Mouse (Mus musculus) kidney, embryonic 14.5 days (tissue): Measurements from ENCODE around the gene Toe1. TPM values are rescaled to one million over a fixed set of nuclear protein-coding genes. Genes with fewer than 3 reads are reported as not detected.

Experiments
- ATAC-seq: fragments of 200-750 bp; cut with Nextera tagmentation; 2 replicates; pipeline ENCODE4 v1.8.0; 2017; ENCODE audit warnings: moderate number of reproducible peaks, mild to moderate bottlenecking, moderate TSS enrichment, moderate library complexity; ENCODE audit not compliant: low FRiP score, low TSS enrichment
- H3K27ac ChIP-seq: fragments of 300-500 bp; sonication (generic); 2 replicates; pipeline ENCODE4 v1.5.1; 2014; ENCODE audit warnings: low read depth, mild to moderate bottlenecking, low read length, moderate library complexity, mixed read lengths
- H3K27me3 ChIP-seq: fragments of 300-500 bp; sonication (generic); 2 replicates; pipeline ENCODE4 v1.6.1; 2014; ENCODE audit warnings: mild to moderate bottlenecking, low read length; ENCODE audit not compliant: control insufficient read depth, insufficient read depth
- H3K36me3 ChIP-seq: fragments of 300-500 bp; sonication (generic); 2 replicates; pipeline ENCODE4 v1.6.1; 2014; ENCODE audit warnings: low read length, mixed read lengths; ENCODE audit not compliant: control insufficient read depth, insufficient read depth
- H3K4me1 ChIP-seq: fragments of 300-500 bp; sonication (generic); 2 replicates; pipeline ENCODE4 v1.6.1; 2014; ENCODE audit warnings: low read length, mixed read lengths; ENCODE audit not compliant: control insufficient read depth, insufficient read depth
- H3K4me2 ChIP-seq: fragments of 300-500 bp; sonication (generic); replicated peaks from 2 replicates; pipeline ENCODE4 v1.6.1; 2014; ENCODE audit warnings: low read depth, mild to moderate bottlenecking, low read length
- H3K4me3 ChIP-seq: fragments of 300-500 bp; sonication (generic); 2 replicates; pipeline ENCODE4 v1.5.1; 2014; ENCODE audit warnings: mild to moderate bottlenecking, low read length
- H3K9ac ChIP-seq: fragments of 300-500 bp; sonication (generic); 2 replicates; pipeline ENCODE4 v1.6.1; 2014; ENCODE audit warnings: low read depth, mild to moderate bottlenecking, low read length, moderate library complexity
- H3K9me3 ChIP-seq: fragments of 300-500 bp; sonication (generic); 2 replicates; pipeline ENCODE4 v1.6.1; 2016; ENCODE audit warnings: low read length; ENCODE audit not compliant: control insufficient read depth
- WGBS: fragments of 180-500 bp; shearing (Covaris S2); extraction: QIAGEN DNeasy Blood & Tissue Kit; methylation state at CpG from one replicate; pipeline ENCODE4 v1.1.7; 2014; 5-methylcytosine and 5-hydroxymethylcytosine counted together
- polyA plus RNA-seq: library from polyadenylated mRNA; unstranded; fragments of >200 nt; fragmentation: Nextera tagmentation; extraction: Ambion mirVana; gene quantifications from 2 replicates; pipeline ENCODE4 v1.2.1, GENCODE M21; 2014

Gene Toe1
- polyA plus RNA-seq, 1 experiment from 2014 or later: 42.5 TPM

DNA sequence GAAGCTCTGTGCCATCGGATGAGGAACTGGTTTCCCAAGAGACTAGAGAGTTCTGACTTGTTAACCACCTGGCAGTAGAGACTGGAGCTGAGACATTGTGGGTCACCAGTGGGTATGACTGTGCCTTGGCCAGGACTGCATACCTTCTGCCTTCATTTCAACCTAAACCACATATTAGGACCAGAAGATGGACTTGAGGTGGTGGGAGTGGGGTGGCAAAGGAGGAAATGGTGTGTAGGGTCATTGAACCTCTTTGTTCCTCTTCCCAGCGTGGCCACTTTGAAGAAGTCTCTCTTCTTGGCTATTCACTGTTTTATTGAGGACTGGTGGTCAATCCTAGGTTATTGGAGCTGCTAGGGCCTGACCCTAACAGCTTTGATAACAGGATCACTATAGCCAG, 26.1 kb downstream of the Toe1 start:
- H3K27ac ChIP-seq: no peak overlapping the region
- no peaks in the 10 kb centered on the region for H3K9me3 ChIP-seq
- H3K4me2 ChIP-seq: no peak overlapping the region
- H3K27me3 ChIP-seq: no peaks in the 10 kb centered on the region
- ATAC-seq: no peak
- H3K36me3 ChIP-seq: no peaks in the 10 kb centered on the region
- no peak overlapping the region for H3K9ac ChIP-seq
- no peaks in the 10 kb centered on the region for H3K4me1 ChIP-seq
- 21% methylated on average over 2 of the region's 2 CpGs for WGBS
- no peak overlapping the region for H3K4me3 ChIP-seq

GRCm38 (mm10) chr4:116780541-116780940, 26.9 kb downstream of the Toe1 start:
- H3K9me3 ChIP-seq: no peaks in the 10 kb centered on the region
- H3K4me3 ChIP-seq: no peak overlapping the region
- H3K9ac ChIP-seq: no peak overlapping the region
- no peak overlapping the region for H3K27ac ChIP-seq
- ATAC-seq: no peak
- no peak overlapping the region for H3K4me2 ChIP-seq
- 66% methylated on average over 2 of the region's 2 CpGs for WGBS
- H3K27me3 ChIP-seq: no peaks in the 10 kb centered on the region
- H3K4me1 ChIP-seq: no peaks in the 10 kb centered on the region
- H3K36me3 ChIP-seq: no peaks in the 10 kb centered on the region

GRCm38 (mm10) chr4:116777079-116777478, 30.4 kb downstream of the Toe1 start:
- no peaks in the 10 kb centered on the region for H3K4me1 ChIP-seq
- WGBS: 89% methylated on average over 3 of the region's 3 CpGs
- no peaks in the 10 kb centered on the region for H3K9me3 ChIP-seq
- no peak overlapping the region for H3K27ac ChIP-seq
- no peaks in the 10 kb centered on the region for H3K36me3 ChIP-seq
- H3K9ac ChIP-seq: no peak overlapping the region
- H3K4me2 ChIP-seq: no peak overlapping the region
- no peak overlapping the region for H3K4me3 ChIP-seq
- ATAC-seq: no peak
- H3K27me3 ChIP-seq: no peaks in the 10 kb centered on the region

DNA sequence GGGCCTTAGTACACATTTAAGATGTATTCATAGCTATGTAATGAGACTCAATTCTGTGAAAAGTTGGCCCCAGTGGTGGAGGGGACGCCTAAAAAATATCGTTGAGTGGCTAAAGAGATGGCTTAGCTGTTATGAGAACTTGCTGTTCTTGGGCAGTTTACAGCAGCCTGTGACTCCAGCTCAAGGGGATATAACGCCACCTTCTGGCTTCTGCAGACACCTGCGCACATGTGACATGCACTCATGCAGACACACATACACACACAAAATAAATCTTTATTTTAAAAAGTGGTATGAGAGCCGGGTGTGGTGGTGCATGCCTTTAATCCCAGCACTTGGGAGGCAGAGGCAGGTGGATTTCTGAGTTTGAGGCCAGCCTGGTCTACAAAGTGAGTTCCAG, 31.0 kb downstream of the Toe1 start:
- Histone ChIP-seq H3K4me3 (no peak overlapping the region), H3K36me3 (no peaks in the 10 kb centered on the region), H3K4me1 (no peaks in the 10 kb centered on the region), H3K9ac (no peak overlapping the region), H3K27ac (no peak overlapping the region), H3K4me2 (no peak overlapping the region), H3K9me3 (no peaks in the 10 kb centered on the region), H3K27me3 (no peaks in the 10 kb centered on the region)
- WGBS: 91% methylated on average over 5 of the region's 5 CpGs
- no peak for ATAC-seq

DNA sequence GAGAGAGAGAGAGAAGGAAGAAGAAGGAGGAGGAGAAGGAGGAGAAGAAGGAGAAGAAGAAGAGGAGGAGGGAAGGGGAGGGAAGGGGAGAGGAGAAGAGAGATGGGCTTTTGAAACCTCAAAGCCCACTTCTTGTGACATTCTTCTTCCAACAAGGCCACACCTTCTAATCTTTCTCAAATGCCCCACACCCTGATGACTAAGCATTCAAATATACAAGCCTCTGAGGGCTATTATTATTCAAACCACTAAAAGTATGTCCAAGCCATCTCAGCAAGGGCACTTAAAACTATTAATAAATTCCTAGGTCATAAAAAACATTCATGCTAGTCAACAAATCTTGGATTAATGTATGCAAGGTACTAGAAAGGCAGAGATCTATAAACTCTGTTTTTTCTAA, 38.4 kb downstream of the Toe1 start:
- H3K9ac ChIP-seq: no peak overlapping the region
- no peaks in the 10 kb centered on the region for H3K9me3 ChIP-seq
- no peaks in the 10 kb centered on the region for H3K36me3 ChIP-seq
- H3K4me3 ChIP-seq: no peak overlapping the region
- H3K27me3 ChIP-seq: no peaks in the 10 kb centered on the region
- ATAC-seq: no peak
- no peak overlapping the region for H3K27ac ChIP-seq
- H3K4me1 ChIP-seq: no peaks in the 10 kb centered on the region
- H3K4me2 ChIP-seq: no peak overlapping the region

- no peak overlapping the region for H3K4me3 ChIP-seq
- H3K4me2 ChIP-seq: no peak overlapping the region
- no peak overlapping the region for H3K9ac ChIP-seq
- no peaks in the 10 kb centered on the region for H3K9me3 ChIP-seq
- H3K27ac ChIP-seq: no peak overlapping the region
- WGBS: 80% methylated on average over 5 of the region's 5 CpGs
- H3K36me3 ChIP-seq: no peaks in the 10 kb centered on the region
- no peaks in the 10 kb centered on the region for H3K27me3 ChIP-seq
- no peak for ATAC-seq
- no peaks in the 10 kb centered on the region for H3K4me1 ChIP-seq
Observed at GRCm38 (mm10) chr4:116768510-116768909, 38.9 kb downstream of the Toe1 start.

GRCm38 (mm10) chr4:116764001-116764400, 43.4 kb downstream of the Toe1 start:
- no peak for ATAC-seq
- no peak overlapping the region for H3K27ac ChIP-seq
- no peak overlapping the region for H3K4me2 ChIP-seq
- H3K4me1 ChIP-seq: no peaks in the 10 kb centered on the region
- no peaks in the 10 kb centered on the region for H3K27me3 ChIP-seq
- H3K9ac ChIP-seq: no peak overlapping the region
- WGBS: 90% methylated on average over 5 of the region's 5 CpGs
- no peaks in the 10 kb centered on the region for H3K9me3 ChIP-seq
- H3K4me3 ChIP-seq: no peak overlapping the region
- no peaks in the 10 kb centered on the region for H3K36me3 ChIP-seq

- H3K27ac ChIP-seq: no peak overlapping the region
- H3K4me3 ChIP-seq: no peak overlapping the region
- H3K27me3 ChIP-seq: no peaks in the 10 kb centered on the region
- no peaks in the 10 kb centered on the region for H3K4me1 ChIP-seq
- no peaks in the 10 kb centered on the region for H3K9me3 ChIP-seq
- H3K9ac ChIP-seq: no peak overlapping the region
- WGBS: 90% methylated on average over 2 of the region's 2 CpGs
- ATAC-seq: no peak
- H3K36me3 ChIP-seq: no peaks in the 10 kb centered on the region
- no peak overlapping the region for H3K4me2 ChIP-seq
Observed at GRCm38 (mm10) chr4:116761914-116762313, 45.5 kb downstream of the Toe1 start.

- Histone ChIP-seq H3K36me3 (no peaks in the 10 kb centered on the region), H3K4me3 (no peak overlapping the region), H3K4me2 (no peak overlapping the region), H3K9me3 (no peaks in the 10 kb centered on the region), H3K4me1 (no peaks in the 10 kb centered on the region), H3K27me3 (no peaks in the 10 kb centered on the region), H3K9ac (no peak overlapping the region), H3K27ac (no peak overlapping the region)
- 75% methylated on average over 2 of the region's 2 CpGs for WGBS
- no peak for ATAC-seq
Observed at GRCm38 (mm10) chr4:116749750-116750149, 57.7 kb downstream of the Toe1 start.
